Mouse (Mus musculus) myocyte (in vitro differentiated cells): ENCODE data around the gene Ppard.

Source experiments
- CEBPB ChIP-seq: IDR thresholded peaks from 2 replicates; pipeline ENCODE4 v1.6.1; 2011; ENCODE audit warnings: mild to moderate bottlenecking, moderate library complexity; ENCODE audit not compliant: poor library complexity, insufficient read depth, severe bottlenecking
- POLR2A ChIP-seq: IDR thresholded peaks from one replicate; pipeline ENCODE4 v1.6.1; 2011; ENCODE audit warnings: low read depth, mild to moderate bottlenecking, control low read depth, moderate library complexity; ENCODE audit not compliant: insufficient read length
- REST ChIP-seq: IDR thresholded peaks from one replicate; pipeline ENCODE4 v1.6.1; 2011; ENCODE audit warnings: mild to moderate bottlenecking, control low read depth, moderate library complexity; ENCODE audit not compliant: insufficient read depth, insufficient read length
- USF1 ChIP-seq: IDR thresholded peaks from one replicate; pipeline ENCODE4 v1.6.1; 2011; ENCODE audit warnings: low read depth, mild to moderate bottlenecking, control low read depth, moderate library complexity

- TF ChIP-seq CEBPB (no peak), POLR2A (no peak), REST (no peak), USF1 (no peak)
Observed at GRCm38 (mm10) chr17:28323786-28324185, 91.3 kb downstream of the Ppard start.
